42 mouse cellular contexts compared by ENCODE assay signal in the genomic region with DNA sequence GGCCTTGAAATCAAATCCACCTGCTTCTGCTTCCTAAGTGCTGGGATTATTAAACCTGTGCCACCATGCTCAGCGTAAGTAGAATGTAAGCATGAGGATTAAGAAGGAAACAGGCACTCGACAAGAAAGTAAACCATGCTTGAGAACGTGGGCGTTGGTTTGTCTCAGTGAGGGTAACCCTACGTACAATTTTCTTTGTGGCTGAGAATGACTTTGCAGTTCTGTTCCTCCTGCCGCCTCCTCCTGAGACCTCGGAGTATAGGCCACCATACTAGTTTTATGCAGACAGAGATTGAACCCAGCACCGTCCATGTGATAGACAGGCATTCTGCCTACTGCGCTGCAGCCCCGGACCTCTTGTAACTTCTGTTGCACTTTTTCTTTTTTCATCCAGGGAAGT. TPM values are rescaled to one million over a fixed set of nuclear protein-coding genes. Genes with fewer than 3 reads are reported as not detected.
DNase-seq lines count a peak whose midpoint lies in the region; ATAC-seq and TF ChIP-seq lines count a peak whose summit lies in the region.
"Had no signal": no experiment of that assay in that cellular context is flagged by ENCODE, and none has a peak within 500 bp of the region (broad histone marks: within the 10 kb centered on the region; RNA-seq: fewer than 3 reads in every experiment).

No protein-coding gene starts in this region.

- H3K9ac ChIP-seq in heart, embryonic 12.5 days, result no peak overlapping the region
- peak overlapping the region; percentile 31 for H3K9ac ChIP-seq in ES-Bruce4 (ENCODE audit: low read depth, poor library complexity, severe bottlenecking)
- H3K9ac ChIP-seq: embryonic facial prominence, embryonic 15.5 days; forebrain, embryonic 12.5 days; forebrain, postnatal 0 days; kidney, embryonic 15.5 days; limb, embryonic 12.5 days; liver, embryonic 14.5 days; midbrain, embryonic 13.5 days; neural tube, embryonic 13.5 days had no signal

- TF ChIP-seq EP300 in ES-Bruce4 (IDR thresholded peaks at IDR 0.05; ENCODE audit: insufficient read depth, low read depth, low read length), result no peak

- no peak overlapping the region for H3K27ac ChIP-seq in heart, embryonic 12.5 days (ENCODE audit: poor library complexity, severe bottlenecking)
- H3K27ac ChIP-seq in ES-Bruce4 (ENCODE audit: insufficient read depth, low read length), result peak overlapping the region; percentile 84
- H3K27ac ChIP-seq: embryonic facial prominence, embryonic 10.5 days; embryonic facial prominence, embryonic 15.5 days; forebrain, embryonic 12.5 days; heart, embryonic 10.5 days; kidney, embryonic 15.5 days; left cerebral cortex, adult 2 months; limb, embryonic 12.5 days; liver, embryonic 14.5 days; macrophage; midbrain, embryonic 13.5 days; neural tube, embryonic 13.5 days; stomach, postnatal 0 days had no signal

- H3K4me3 ChIP-seq in heart, embryonic 12.5 days, result no peak overlapping the region
- no peak overlapping the region for H3K4me3 ChIP-seq in lung, adult 2 months (replicated peaks; ENCODE audit: extremely low read depth, low read depth, low read length)
- H3K4me3 ChIP-seq in ES-Bruce4 (ENCODE audit: low read depth, low read length), result no peak overlapping the region
- H3K4me3 ChIP-seq: embryonic facial prominence, embryonic 10.5 days; embryonic facial prominence, embryonic 15.5 days; forebrain, embryonic 12.5 days; heart, embryonic 10.5 days; kidney, embryonic 15.5 days; left cerebral cortex, adult 2 months; limb, embryonic 12.5 days; midbrain, embryonic 13.5 days; neural tube, embryonic 13.5 days had no signal

- H3K27me3 ChIP-seq in heart, embryonic 12.5 days (replicated peaks), result no peaks in the 10 kb centered on the region
- H3K27me3 ChIP-seq in ES-Bruce4 (ENCODE audit: control insufficient read depth, insufficient read depth, low read length, poor library complexity, severe bottlenecking), result no peaks in the 10 kb centered on the region
- H3K27me3 ChIP-seq: embryonic facial prominence, embryonic 15.5 days; forebrain, embryonic 12.5 days; kidney, embryonic 15.5 days; limb, embryonic 12.5 days; midbrain, embryonic 13.5 days; neural tube, embryonic 13.5 days; Patski had no signal

- no peak for TF ChIP-seq POLR2A in lung, adult 2 months (IDR thresholded peaks at IDR 0.05; ENCODE audit: borderline replicate concordance, extremely low read depth, low read depth, low read length)
- TF ChIP-seq POLR2A in ES-Bruce4 (IDR thresholded peaks at IDR 0.05; ENCODE audit: insufficient read depth, low read length), result no peak

- no peak for DNase-seq in heart, postnatal 4 days
- peak; percentile 27 to 61 for DNase-seq in lung, adult 18-20 months
- DNase-seq in lung, adult 2 months, result no peak
- DNase-seq in ZHBTc4 (ENCODE audit: low read depth, low spot score), result peak; percentile 25
- no peak for DNase-seq in adipocyte (ENCODE audit: low spot score)
- DNase-seq: adrenal gland, adult 2 months; adrenal gland, postnatal 36 days; cerebellum, adult 2 months; cerebellum, postnatal 14 days; forebrain, postnatal 0 days; heart, postnatal 10 days; kidney, adult 18-20 months; kidney, postnatal 25 days; right cerebral cortex, postnatal 4 days; thymus, adult 18-20 months; thymus, postnatal 25 days had no signal

- WGBS in heart, embryonic 12.5 days, result 83% methylated on average over 10 of the region's 10 CpGs
- 68% methylated on average over 10 of the region's 10 CpGs for WGBS in lung, adult 2 months

- H3K4me1 ChIP-seq in heart, embryonic 12.5 days (replicated peaks), result peaks cover 5% of the 10 kb centered on the region; the same call in 1 of the 2 replicates
- no peaks in the 10 kb centered on the region for H3K4me1 ChIP-seq in lung, adult 2 months (ENCODE audit: control insufficient read depth, insufficient read depth, low read length)
- H3K4me1 ChIP-seq in ES-Bruce4 (ENCODE audit: control insufficient read depth, insufficient read depth, low read length), result peaks cover 2% of the 10 kb centered on the region
- H3K4me1 ChIP-seq: embryonic facial prominence, embryonic 10.5 days; embryonic facial prominence, embryonic 15.5 days; forebrain, embryonic 12.5 days; kidney, embryonic 15.5 days; limb, embryonic 12.5 days; midbrain, embryonic 13.5 days; neural tube, embryonic 13.5 days had no signal

- H3K36me3 ChIP-seq in heart, embryonic 12.5 days, result peaks cover 37% of the 10 kb centered on the region
- peaks cover 16% of the 10 kb centered on the region for H3K36me3 ChIP-seq in ES-Bruce4 (ENCODE audit: control insufficient read depth, insufficient read depth, low read length, poor library complexity, severe bottlenecking)

- H3K9me3 ChIP-seq in heart, embryonic 12.5 days (replicated peaks), result no peaks in the 10 kb centered on the region
- H3K9me3 ChIP-seq in ES-Bruce4 (replicated peaks; ENCODE audit: control insufficient read depth, insufficient read depth, low read length, poor library complexity, severe bottlenecking), result peaks cover 16% of the 10 kb centered on the region; the same call in 1 of the 2 replicates
- H3K9me3 ChIP-seq: embryonic facial prominence, embryonic 10.5 days; embryonic facial prominence, embryonic 15.5 days; forebrain, embryonic 12.5 days; heart, embryonic 10.5 days; kidney, embryonic 15.5 days; limb, embryonic 12.5 days; midbrain, embryonic 13.5 days; neural tube, embryonic 13.5 days had no signal

- ATAC-seq in heart, embryonic 12.5 days (ENCODE audit: insufficient number of reproducible peaks, low FRiP score), result peak; percentile 71; the same call in 1 of the 2 replicates
- ATAC-seq: forebrain, postnatal 0 days; hindbrain, embryonic 16.5 days; midbrain, embryonic 13.5 days; Patski had no signal

- H3K4me2 ChIP-seq in heart, embryonic 12.5 days, result no peak overlapping the region
- H3K4me2 ChIP-seq: embryonic facial prominence, embryonic 15.5 days; forebrain, embryonic 12.5 days; kidney, embryonic 15.5 days; limb, embryonic 12.5 days; midbrain, embryonic 13.5 days; neural tube, embryonic 13.5 days had no signal

- TF ChIP-seq CTCF in lung, adult 2 months (IDR thresholded peaks at IDR 0.05; ENCODE audit: insufficient read depth, low read length), result no peak
- TF ChIP-seq CTCF in ES-Bruce4 (IDR thresholded peaks at IDR 0.05; ENCODE audit: low read depth, low read length), result no peak

RNA-seq across cellular contexts. Expression of a gene that starts 10.7 kb away (rescaled TPM):
- 28.6 and 30.2 TPM in 2 replicates for polyA plus RNA-seq in heart, embryonic 12.5 days (2016; fragmentation: Nextera tagmentation; extraction: Ambion mirVana)
- total RNA-seq in heart, postnatal 4 days (2021), result 10 to 100 TPM; 12.7 to 13.9 TPM
- 2.7 and 5.2 TPM in 2 replicates for polyA plus RNA-seq in lung, adult 2 months (2012; rRNA removed)
- polyA plus RNA-seq in ES-Bruce4 (2011; ENCODE audit: insufficient read depth, insufficient read length, low read depth, missing spikeins), result 51.6 and 51.7 TPM in 2 replicates

RNA-seq across cellular contexts. Expression of a gene that starts 16.8 kb away (rescaled TPM):
- polyA plus RNA-seq in heart, embryonic 12.5 days (2016; fragmentation: Nextera tagmentation; extraction: Ambion mirVana), result not detected in 2 replicates
- total RNA-seq in heart, postnatal 4 days (2021), result not detected
- not detected in 2 replicates for polyA plus RNA-seq in lung, adult 2 months (2012; rRNA removed)
- polyA plus RNA-seq in ES-Bruce4 (2011; ENCODE audit: insufficient read depth, insufficient read length, low read depth, missing spikeins), result not detected in 2 replicates
- total RNA-seq: adrenal gland, adult 2 months; adrenal gland, postnatal 36 days; forebrain, postnatal 0 days; gastrocnemius, adult 8-10 months; gastrocnemius, postnatal 4 days; heart, postnatal 10 days; layer of hippocampus, adult 18-20 months; layer of hippocampus, postnatal 14 days; left cerebral cortex, adult 2 months; left cerebral cortex, postnatal 25 days; megakaryocyte-erythroid progenitor cell, adult 5-6 weeks had no signal
- polyA plus RNA-seq: adrenal gland, adult 2 months; brain, embryonic 14.5 days; cerebellum, adult 2 months; embryonic facial prominence, embryonic 10.5 days; embryonic facial prominence, embryonic 15.5 days; forebrain, embryonic 12.5 days; forebrain, postnatal 0 days; heart, embryonic 10.5 days; hindbrain, embryonic 11.5 days; hindbrain, embryonic 16.5 days; intestine, embryonic 14.5 days; kidney, embryonic 15.5 days; limb, embryonic 12.5 days; liver, embryonic 14.5 days; macrophage; midbrain, embryonic 13.5 days; neural tube, embryonic 13.5 days; spleen, adult 2 months; stomach, postnatal 0 days had no signal

Comparison
In these comparisons a context has a peak if more than half of its experiments do, and no peak if none do; other contexts are left out.
1. DNase-seq: peak in lung, adult 18-20 months (2 of 2) and ZHBTc4 (single experiment); none in heart, postnatal 4 days (single experiment), lung, adult 2 months (single experiment) and adipocyte (single experiment).